Mouse (Mus musculus) midbrain, postnatal 0 days (tissue): Measurements from ENCODE around the gene Tspoap1. TPM values are rescaled to one million over a fixed set of nuclear protein-coding genes. Genes with fewer than 3 reads are reported as not detected.
A peak's percentile ranks its signal among the peaks of the same experiment; 100 is the strongest.

Experiments
- ATAC-seq: fragments of 200-750 bp; cut with Nextera tagmentation; 2 replicates; pipeline ENCODE4 v1.8.0; 2017; ENCODE audit warnings: moderate number of reproducible peaks, mild to moderate bottlenecking, moderate TSS enrichment, moderate library complexity; ENCODE audit not compliant: low FRiP score
- DNase-seq: peaks from one replicate; pipeline ENCODE4 v3.0.0-alpha.2; 2015; ENCODE audit warnings: low spot score
- H3K27ac ChIP-seq: fragments of 300-500 bp; sonication (generic); 2 replicates; pipeline ENCODE4 v1.5.1; 2014; ENCODE audit warnings: low read depth, mild to moderate bottlenecking, low read length, mixed read lengths
- H3K27me3 ChIP-seq: fragments of 300-500 bp; sonication (generic); 2 replicates; pipeline ENCODE4 v1.6.1; 2014; ENCODE audit warnings: low read length, control low read depth, mixed read lengths; ENCODE audit not compliant: insufficient read depth
- H3K36me3 ChIP-seq: fragments of 300-500 bp; sonication (generic); 2 replicates; pipeline ENCODE4 v1.6.1; 2014; ENCODE audit warnings: low read length, control low read depth, mixed read lengths; ENCODE audit not compliant: insufficient read depth
- H3K4me1 ChIP-seq: fragments of 300-500 bp; sonication (generic); 2 replicates; pipeline ENCODE4 v1.6.1; 2014; ENCODE audit warnings: mild to moderate bottlenecking, control low read depth, antibody characterized with exemption, low read length, mixed read lengths; ENCODE audit not compliant: insufficient read depth
- H3K4me2 ChIP-seq: fragments of 300-500 bp; sonication (generic); 2 replicates; pipeline ENCODE4 v1.6.1; 2014; ENCODE audit warnings: low read depth, mild to moderate bottlenecking, low read length, mixed read lengths; ENCODE audit not compliant: poor library complexity, severe bottlenecking
- H3K4me3 ChIP-seq: fragments of 300-500 bp; sonication (generic); 2 replicates; pipeline ENCODE4 v1.5.1; 2014; ENCODE audit warnings: low read depth, mild to moderate bottlenecking, low read length, moderate library complexity
- H3K9ac ChIP-seq: fragments of 300-500 bp; sonication (generic); replicated peaks from 2 replicates; pipeline ENCODE4 v1.6.1; 2014; ENCODE audit warnings: mild to moderate bottlenecking, low read length, moderate library complexity, mixed read lengths; ENCODE audit not compliant: poor library complexity, severe bottlenecking
- H3K9me3 ChIP-seq: fragments of 300-500 bp; sonication (generic); 2 replicates; pipeline ENCODE4 v1.6.1; 2016; ENCODE audit warnings: low read length, control low read depth
- CTCF ChIP-seq: IDR thresholded peaks from 2 replicates; pipeline ENCODE4 v1.5.1; 2016; ENCODE audit warnings: antibody characterized with exemption, mild to moderate bottlenecking
- WGBS: fragments of 180-500 bp; shearing (Covaris S2); extraction: QIAGEN DNeasy Blood & Tissue Kit; methylation state at CpG from one replicate; pipeline ENCODE4 v1.1.7; 2014; 5-methylcytosine and 5-hydroxymethylcytosine counted together
- polyA plus RNA-seq: library from polyadenylated mRNA; unstranded; fragments of >200 nt; fragmentation: Nextera tagmentation; extraction: Ambion mirVana; gene quantifications from 2 replicates; pipeline ENCODE4 v1.2.1, GENCODE M21; 2015
- total RNA-seq: library from RNA; depleted of rRNA; stranded (reverse); fragments of >200 nt; gene quantifications from 2 replicates; pipeline ENCODE4 v1.2.3, GENCODE M21; 2014

Gene Tspoap1
- total and polyA plus RNA-seq, 2 experiments from 2014 or later, result 57.8 to 206 TPM

DNA sequence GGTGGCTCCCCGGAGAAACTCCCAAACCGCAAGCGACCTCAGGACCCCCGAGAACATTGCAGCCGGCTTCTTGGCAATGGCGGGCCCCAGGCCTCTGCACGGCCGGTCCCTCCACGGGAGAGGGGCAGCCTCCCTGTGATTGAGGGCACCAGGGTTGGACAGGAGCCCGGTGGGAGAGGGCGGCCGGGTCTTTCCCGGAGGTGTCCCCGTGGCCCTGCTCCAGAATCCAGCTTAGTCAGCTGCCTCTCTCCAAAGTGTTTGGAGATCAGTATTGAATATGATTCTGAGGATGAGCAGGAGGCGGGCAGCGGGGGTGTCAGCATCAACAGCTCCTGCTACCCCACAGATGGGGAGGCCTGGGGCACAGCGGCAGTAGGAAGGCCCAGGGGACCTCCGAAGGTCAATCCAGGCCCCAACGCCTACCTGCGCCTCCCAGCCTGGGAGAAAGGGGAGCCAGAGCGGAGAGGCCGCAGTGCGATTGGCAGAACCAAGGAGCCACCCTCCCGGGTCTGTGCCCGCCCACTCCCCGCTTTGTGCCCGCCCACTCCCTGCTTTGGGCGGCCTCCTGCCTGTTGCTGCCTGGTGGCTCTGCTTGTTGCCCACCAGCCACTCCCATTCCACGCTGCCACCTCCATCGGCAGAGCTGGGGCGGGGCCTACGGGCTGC is 17.9 kb downstream of the Tspoap1 start:
- Histone ChIP-seq H3K36me3 (peaks cover 64% of the 10 kb centered on the region), H3K9me3 (no peaks in the 10 kb centered on the region), H3K4me2 (peak overlapping the region; percentile 40), H3K4me1 (no peaks in the 10 kb centered on the region), H3K27ac (no peak overlapping the region), H3K27me3 (no peaks in the 10 kb centered on the region), H3K9ac (peak overlapping the region; percentile 46), H3K4me3 (peak overlapping the region; percentile 10)
- WGBS, result 12% methylated on average over 29 of the region's 32 CpGs
- no peak for TF ChIP-seq CTCF
- ATAC-seq (0 out of 2 replicates have a peak, but pooled peaks have one; percentile 39), DNase-seq (peak; percentile 60)

DNA sequence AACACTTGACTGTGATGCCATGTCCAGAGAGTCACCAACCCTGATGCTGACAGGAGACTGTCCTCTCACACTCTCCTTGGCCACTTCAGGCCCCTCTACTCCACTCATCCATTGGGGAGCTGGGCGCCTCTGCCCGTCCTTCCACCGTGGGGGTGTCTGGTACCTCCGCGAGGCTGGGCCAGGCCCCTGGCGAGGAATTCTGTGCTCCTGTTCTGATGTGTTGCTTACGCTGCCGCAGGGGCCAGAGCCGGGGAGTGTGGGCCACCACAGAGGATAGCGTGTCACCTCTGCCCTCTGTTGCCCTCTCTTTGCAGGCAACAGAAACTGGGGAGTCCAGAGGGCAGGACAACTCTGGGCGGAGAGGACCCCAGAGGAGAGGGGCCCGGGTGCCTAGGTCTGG is 18.6 kb downstream of the Tspoap1 start:
- H3K4me2 ChIP-seq, result no peak overlapping the region
- H3K27me3 ChIP-seq, result no peaks in the 10 kb centered on the region
- no peaks in the 10 kb centered on the region for H3K4me1 ChIP-seq
- H3K9me3 ChIP-seq, result no peaks in the 10 kb centered on the region
- 0 out of 2 replicates have a peak, but pooled peaks have one; percentile 13 for ATAC-seq
- no peak overlapping the region for H3K4me3 ChIP-seq
- no peak for TF ChIP-seq CTCF
- 43% methylated on average over 12 of the region's 12 CpGs for WGBS
- peaks cover 69% of the 10 kb centered on the region for H3K36me3 ChIP-seq
- H3K27ac ChIP-seq, result no peak overlapping the region
- no peak for DNase-seq
- no peak overlapping the region for H3K9ac ChIP-seq

- Histone ChIP-seq H3K36me3 (peaks cover 71% of the 10 kb centered on the region), H3K27me3 (no peaks in the 10 kb centered on the region), H3K4me1 (no peaks in the 10 kb centered on the region), H3K9ac (no peak overlapping the region), H3K9me3 (no peaks in the 10 kb centered on the region), H3K4me2 (no peak overlapping the region), H3K27ac (no peak overlapping the region), H3K4me3 (no peak overlapping the region)
- TF ChIP-seq CTCF, result no peak
- 87% methylated on average over 4 of the region's 4 CpGs for WGBS
- ATAC-seq, result no peak
- no peak for DNase-seq
Measured at GRCm38 (mm10) chr11:87779392-87779791, 19.1 kb downstream of the Tspoap1 start.

- Histone ChIP-seq H3K4me1 (no peaks in the 10 kb centered on the region), H3K9ac (no peak overlapping the region), H3K27me3 (no peaks in the 10 kb centered on the region), H3K4me3 (no peak overlapping the region), H3K9me3 (no peaks in the 10 kb centered on the region), H3K36me3 (peaks cover 71% of the 10 kb centered on the region), H3K4me2 (no peak overlapping the region), H3K27ac (no peak overlapping the region)
- TF ChIP-seq CTCF, result no peak
- 86% methylated on average over 8 of the region's 8 CpGs for WGBS
- ATAC-seq (no peak), DNase-seq (no peak)
Measured at GRCm38 (mm10) chr11:87780130-87780529, 19.8 kb downstream of the Tspoap1 start.

DNA sequence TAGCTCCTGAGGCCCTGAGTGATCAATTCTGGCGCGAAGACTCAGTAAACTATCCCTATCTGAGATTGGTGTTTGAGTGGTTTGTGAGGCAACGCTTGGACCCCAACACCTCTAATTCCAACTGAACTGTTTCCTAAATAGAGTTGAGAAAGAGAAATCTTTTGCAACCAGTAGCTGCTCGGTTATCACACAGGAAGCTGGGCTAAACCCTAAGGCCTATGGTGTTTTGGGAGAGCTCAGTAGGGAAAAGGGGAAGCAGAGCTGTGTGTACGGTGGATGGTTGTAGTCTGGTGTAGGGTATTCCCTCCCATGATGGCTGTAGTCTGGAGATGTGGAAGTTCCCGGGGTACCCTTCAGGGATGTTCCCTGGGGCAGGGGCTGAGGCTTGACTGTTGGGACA is 29.7 kb downstream of the Tspoap1 start:
- no peaks in the 10 kb centered on the region for H3K27me3 ChIP-seq
- TF ChIP-seq CTCF, result no peak
- no peak for ATAC-seq

DNA sequence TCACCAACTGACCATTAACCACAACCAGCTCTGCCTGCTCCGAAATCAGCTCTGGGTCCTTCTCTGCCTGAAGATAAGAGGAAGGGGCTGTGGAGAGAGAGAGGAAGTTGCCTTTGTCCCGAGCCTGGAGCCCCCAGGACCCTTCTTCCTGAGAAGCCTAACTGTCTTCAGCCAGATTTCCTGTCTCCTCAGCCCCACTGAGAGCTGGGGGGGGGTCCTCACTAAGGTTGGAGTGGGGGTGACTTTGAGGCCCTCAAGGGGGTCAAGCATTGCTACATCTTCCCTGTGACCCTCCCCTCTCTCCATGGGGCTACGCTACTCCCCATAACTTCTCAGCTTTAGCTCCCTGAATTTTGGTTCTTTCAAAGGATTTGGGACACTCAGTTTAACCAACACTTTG is 33.1 kb downstream of the Tspoap1 start, which contains the start of gene Mpo:
Gene Mpo (plus strand): TSS at position 122 of the 400 bp plus-strand sequence.
- H3K27me3 ChIP-seq, result no peaks in the 10 kb centered on the region
- ATAC-seq, result no peak
- H3K27ac ChIP-seq, result no peak within 1 kb of the TSS
- H3K9ac ChIP-seq, result no peak within 1 kb of the TSS
- no peak within 1 kb of the TSS for H3K4me3 ChIP-seq
- H3K4me1 ChIP-seq, result 0 out of 2 replicates have a peak, but pooled peaks cover 2% of the 10 kb centered on the region
- TF ChIP-seq CTCF, result no peak
- H3K36me3 ChIP-seq, result no peaks in the 10 kb centered on the region
- H3K9me3 ChIP-seq, result no peaks in the 10 kb centered on the region
- 74% methylated on average over 3 of the region's 3 CpGs for WGBS
- no peak for DNase-seq
- H3K4me2 ChIP-seq, result no peak within 1 kb of the TSS

More for the DNA sequence above, 29.7 kb downstream of the Tspoap1 start:
- no peak overlapping the region for H3K9ac ChIP-seq
- DNase-seq, result no peak
- peaks cover 9% of the 10 kb centered on the region for H3K36me3 ChIP-seq
- H3K4me2 ChIP-seq, result no peak overlapping the region
- no peak overlapping the region for H3K4me3 ChIP-seq
- 92% methylated on average over 6 of the region's 6 CpGs for WGBS
- no peaks in the 10 kb centered on the region for H3K4me1 ChIP-seq
- no peak overlapping the region for H3K27ac ChIP-seq
- H3K9me3 ChIP-seq, result no peaks in the 10 kb centered on the region
